Mouse (Mus musculus) E14TG2a.4 (cell line): ENCODE data around the gene Slc10a7.

Source experiments
- CTCF ChIP-seq: conservative IDR thresholded peaks from 2 replicates; pipeline ENCODE4 v1.5.1; 2014; ENCODE audit warnings: low read length
- NANOG ChIP-seq: IDR thresholded peaks from 2 replicates; pipeline ENCODE4 v1.6.1; 2014; ENCODE audit warnings: borderline replicate concordance, low read length, mixed read lengths
- POU5F1 ChIP-seq: IDR thresholded peaks from 2 replicates; pipeline ENCODE4 v1.6.1; 2014; ENCODE audit warnings: low read length, borderline replicate concordance

DNA sequence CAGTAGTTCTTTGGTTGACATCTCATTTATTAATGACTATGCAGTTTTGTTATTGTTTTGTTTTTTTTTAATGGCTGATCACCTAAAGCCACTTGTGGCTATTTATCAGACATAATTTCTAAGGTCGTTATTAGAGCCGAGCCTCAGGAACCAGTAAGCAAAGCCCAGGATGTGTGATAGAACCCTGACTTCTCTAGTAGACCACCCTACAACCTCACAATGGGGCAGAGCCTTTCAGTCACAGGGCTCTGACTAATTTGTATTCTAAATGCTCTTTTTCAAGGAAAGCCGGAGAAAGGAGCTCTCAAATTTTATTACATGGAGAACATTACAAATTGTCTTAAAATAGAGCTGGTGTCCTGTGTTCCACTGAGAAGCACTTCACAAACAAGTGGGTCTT is 124.9 kb downstream of the Slc10a7 start:
- TF ChIP-seq CTCF (no peak), NANOG (no peak), POU5F1 (no peak)
